Mouse (Mus musculus): ENCODE measurements at regions not wholly inside any gene's neighbourhood (a gene's known extent, or its start where the extent isn't known, plus 50 kb on each side); places are given as distances from the start of the nearest gene placed in this dataset.

DNA sequence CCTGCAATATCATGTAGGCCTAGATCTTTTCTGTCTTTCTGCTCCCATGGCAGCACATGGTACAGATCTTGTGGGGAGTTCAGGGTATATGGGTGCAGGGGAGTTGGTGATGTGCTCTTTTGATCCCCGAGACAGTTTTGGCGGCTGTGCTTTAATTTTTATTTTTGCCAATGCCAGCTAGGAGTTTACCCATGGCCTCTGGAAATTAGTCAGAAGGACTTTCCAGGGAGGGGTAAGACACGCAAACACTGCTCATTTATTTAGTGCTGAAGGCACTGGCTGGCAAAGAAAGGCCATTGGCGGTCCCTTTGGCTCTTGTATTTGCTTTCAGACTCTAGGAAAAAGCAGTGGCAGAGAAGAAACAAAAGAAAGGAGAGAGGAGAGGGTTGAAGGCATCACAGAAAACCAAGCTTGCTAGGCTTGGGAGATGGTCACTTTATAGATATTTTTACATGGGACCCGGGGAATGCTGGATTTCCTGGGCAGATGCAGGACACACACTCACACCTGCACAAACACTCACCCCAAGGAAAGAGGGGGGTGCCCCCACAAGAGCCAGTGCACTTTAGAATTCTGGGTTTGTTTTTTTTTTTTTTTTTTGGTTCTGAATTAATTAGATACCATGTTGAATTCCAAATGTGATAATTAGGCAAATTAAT lies 50.4 kb upstream of the Pcdh8 start:
- no peak for TF ChIP-seq ZC3H11A (IDR thresholded peaks at IDR 0.05; ENCODE audit: borderline replicate concordance, low read depth, low read length)
- no peak for TF ChIP-seq HCFC1 (IDR thresholded peaks at IDR 0.05; ENCODE audit: borderline replicate concordance, insufficient read depth, low read length)
- no peak for TF ChIP-seq MAFK (IDR thresholded peaks at IDR 0.05; ENCODE audit: insufficient read depth, low read depth, low read length)
- TF ChIP-seq ZNF384 (IDR thresholded peaks at IDR 0.05; ENCODE audit: low read depth, low read length) = no peak
- no peak for TF ChIP-seq CHD2 (IDR thresholded peaks at IDR 0.05; ENCODE audit: low read depth, low read length)
- Histone ChIP-seq H3K9ac (ENCODE audit: insufficient read depth, low read depth, low read length, poor library complexity, severe bottlenecking) (no peak overlapping the region), H3K27ac (ENCODE audit: insufficient read depth, low read depth, low read length, poor library complexity, severe bottlenecking) (no peak overlapping the region), H3K4me1 (ENCODE audit: control insufficient read depth in 2 of 2, insufficient read depth in 2 of 2, low read length in 2 of 2, poor library complexity in 1 of 2) (no peaks in the 10 kb centered on the region), H3K4me3 (ENCODE audit: insufficient read depth in 1 of 2, low read depth in 1 of 2, low read length in 2 of 2, poor library complexity in 1 of 2, severe bottlenecking in 1 of 2) (no peak overlapping the region), H3K9me3 (ENCODE audit: control insufficient read depth, insufficient read depth, low read depth, low read length) (no peaks in the 10 kb centered on the region), H3K36me3 (ENCODE audit: control insufficient read depth, insufficient read depth, low read length, poor library complexity, severe bottlenecking) (no peaks in the 10 kb centered on the region)
- in situ Hi-C loops (cut with MboI; ENCODE audit: low sequenced_read_pairs in 2 of 2, unreplicated experiment in 2 of 2) = no loop called here
- DNase-seq (ENCODE audit: low read depth, low spot score) = no peak

Measured in ES-E14 (cell line).